Mouse (Mus musculus): ENCODE measurements around the gene Atf7ip2.

Gene Atf7ip2

DNA sequence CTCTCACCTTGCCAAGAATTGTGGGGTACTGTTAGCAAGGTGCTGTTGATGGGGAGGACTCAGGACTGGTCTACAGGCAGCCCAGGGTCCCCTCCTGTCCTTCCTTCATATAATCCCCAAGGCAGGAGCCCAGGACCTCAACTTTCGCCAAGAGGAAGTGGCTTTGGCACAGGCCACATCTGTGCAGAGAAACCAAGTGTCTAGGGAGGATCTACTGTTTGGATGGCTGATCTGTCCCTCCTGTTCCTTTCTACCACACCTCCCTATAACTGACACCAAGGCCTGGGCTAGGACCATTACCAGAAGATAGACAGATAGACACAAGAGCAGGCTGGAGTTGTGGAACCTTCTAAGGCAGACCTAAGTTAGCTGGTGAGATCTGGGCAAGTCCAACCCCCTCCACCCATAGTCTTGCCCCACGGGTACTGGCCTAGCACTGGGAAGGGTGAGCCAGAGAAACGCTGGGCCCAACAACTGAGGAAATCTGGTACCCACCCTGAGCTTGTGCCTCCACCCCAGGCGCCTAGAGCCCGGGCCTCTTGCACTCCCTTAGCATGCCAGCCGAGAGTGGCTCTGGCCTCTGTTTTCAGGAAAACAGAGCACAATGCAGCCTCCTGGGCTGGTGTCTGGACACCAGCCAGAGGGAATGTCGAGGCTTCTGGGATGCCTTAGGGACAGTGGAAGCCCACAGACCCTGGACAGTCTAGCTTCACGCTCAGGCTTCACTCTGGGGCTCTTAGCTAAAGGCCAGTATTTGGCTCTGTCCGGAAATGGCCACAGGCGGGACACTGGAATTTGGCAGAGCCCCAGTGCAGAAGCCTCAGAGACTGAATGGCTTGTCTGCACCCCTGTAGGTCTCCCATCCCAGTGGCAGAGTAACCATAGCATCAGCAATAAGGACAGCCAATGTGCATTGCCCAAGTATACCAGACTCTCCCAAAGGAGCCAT, 105.5 kb downstream of the Atf7ip2 start:
- no peak for DNase-seq

DNA sequence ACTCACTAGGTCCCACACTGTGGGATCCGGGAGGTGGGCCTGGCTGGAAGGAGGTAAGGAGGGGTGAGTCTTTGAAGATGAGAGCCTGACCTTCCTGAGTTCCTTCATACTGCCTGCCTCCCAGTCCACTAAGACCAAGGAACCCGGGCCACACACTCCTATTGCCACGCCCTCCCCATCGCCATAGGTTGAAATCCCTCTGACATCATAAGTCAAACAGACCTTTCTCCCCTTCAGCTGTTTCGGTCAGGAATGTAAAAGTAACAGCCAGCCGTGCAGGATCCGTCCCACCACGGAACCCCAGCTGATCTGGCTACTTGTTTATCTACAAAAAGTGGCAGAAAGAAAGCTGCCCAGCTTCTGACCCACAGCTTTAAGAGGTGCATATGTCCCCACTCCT, 107.1 kb downstream of the Atf7ip2 start:
- DNase-seq: no peak

DNA sequence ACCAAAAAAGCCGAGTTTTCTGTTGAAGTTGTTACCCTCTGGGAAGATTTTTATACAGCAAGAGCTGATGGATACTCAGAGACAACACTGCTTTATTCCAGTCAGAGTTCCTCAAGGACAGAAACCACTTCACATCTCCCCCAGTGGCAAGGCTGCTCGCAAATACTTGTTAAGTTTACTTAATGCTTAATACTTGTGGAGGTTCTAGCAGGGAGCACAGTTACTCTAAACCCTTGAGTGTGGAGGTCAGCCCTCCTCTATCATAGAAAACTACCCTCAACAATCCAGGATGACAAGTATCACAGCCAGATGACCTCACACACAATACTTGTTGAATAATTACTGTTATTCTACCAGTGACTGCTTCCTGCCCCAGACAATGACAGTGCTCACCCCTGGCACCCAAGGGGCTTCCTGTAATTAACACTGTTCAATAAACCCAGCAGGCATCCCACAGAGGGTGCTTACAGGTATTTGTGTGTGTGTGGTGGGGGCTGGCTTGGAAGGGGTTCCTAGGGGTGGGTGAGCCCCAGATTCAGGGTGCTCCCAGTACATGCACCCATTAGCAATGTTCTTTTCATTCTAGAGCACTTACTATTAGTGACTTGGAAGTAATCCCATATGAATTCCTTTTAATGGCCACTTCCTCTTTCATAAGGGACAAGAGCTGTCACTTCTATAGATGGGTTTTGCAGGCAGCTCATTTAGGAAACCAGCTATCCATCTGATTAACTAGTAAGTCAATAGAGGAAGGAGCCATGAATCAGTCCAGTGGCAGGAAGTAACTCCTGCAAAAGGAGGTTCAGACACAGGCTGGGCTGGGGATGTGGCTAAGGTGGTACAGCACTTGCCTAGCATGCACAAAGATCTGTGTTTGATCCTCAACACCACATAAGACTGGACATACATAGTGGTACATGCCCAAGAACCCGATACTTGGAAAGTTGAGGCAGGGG, 108.0 kb downstream of the Atf7ip2 start:
- no peak for DNase-seq
